Mouse (Mus musculus) B cell, adult 2 months (primary cell): ENCODE measurements around the gene Sf3b3.

Source experiments
- DNase-seq, 2 experiments: peaks; one replicate each; pipeline ENCODE4 v3.0.0; 2022

The Sf3b3 gene

DNA sequence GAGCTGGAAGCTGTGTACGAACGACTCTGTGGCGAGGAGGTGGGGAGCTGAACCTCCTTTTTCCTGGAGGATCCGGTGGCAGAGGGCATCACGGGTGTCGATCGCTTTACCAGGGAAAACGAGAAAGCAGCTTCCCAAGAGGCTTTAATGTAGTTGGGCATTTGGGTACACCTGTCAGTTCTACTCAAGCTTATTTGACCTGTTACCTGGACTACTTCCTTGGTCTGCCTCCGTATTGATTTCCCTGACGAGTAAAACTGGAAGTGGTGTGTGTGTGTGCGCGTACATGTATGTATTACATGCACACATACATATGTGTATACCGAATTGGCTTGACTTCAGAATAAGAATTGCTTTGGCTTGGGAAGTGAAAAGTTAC lies 573 bp upstream of the Sf3b3 start:
- no peak for DNase-seq

- DNase-seq = no peak
These were observed 674 bp downstream of the Sf3b3 start for GRCm38 (mm10) chr8:110845821-110846404.

GRCm38 (mm10) chr8:110844941-110845340 lies 1.6 kb downstream of the Sf3b3 start:
- no peak for DNase-seq

DNA sequence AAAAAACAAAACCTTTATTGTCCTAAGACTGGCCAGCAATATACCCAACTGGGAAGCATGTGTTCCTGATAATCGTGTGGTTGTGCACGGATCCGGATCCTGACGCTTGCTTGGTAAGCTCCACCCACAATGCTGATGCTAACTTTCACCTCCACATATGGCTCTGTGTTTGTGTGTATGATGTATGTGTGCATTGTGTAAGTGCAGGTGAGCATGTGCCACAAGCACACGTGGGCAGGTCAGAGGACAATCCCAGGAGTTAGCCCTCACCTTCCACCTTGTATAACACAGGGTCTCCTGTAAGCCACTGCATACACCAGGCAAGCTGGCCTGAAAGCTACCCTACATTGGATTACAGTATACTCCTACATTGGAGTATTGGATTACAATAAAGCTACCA lies 3.4 kb downstream of the Sf3b3 start:
- no peak for DNase-seq

GRCm38 (mm10) chr8:110842012-110842574 lies 4.5 kb downstream of the Sf3b3 start:
- no peak for DNase-seq

DNA sequence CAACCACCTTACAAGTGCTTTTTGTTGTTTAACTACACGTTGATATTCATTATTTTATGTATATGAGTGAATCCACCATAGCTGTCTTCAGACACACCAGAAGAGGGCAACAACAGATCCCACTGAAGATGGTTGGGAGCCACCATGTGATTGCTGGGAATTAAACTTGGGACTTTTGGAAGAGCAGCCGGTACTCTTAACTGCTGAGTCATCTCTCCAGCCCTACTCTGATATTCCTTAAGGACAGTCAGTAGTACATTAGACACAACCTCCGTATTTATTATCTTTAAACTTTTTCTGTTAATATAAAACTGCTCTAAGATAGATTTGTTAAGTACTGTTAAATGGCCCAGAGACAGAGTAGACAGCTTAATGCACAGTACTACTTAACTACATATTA lies 14.6 kb downstream of the Sf3b3 start:
- no peak for DNase-seq

DNA sequence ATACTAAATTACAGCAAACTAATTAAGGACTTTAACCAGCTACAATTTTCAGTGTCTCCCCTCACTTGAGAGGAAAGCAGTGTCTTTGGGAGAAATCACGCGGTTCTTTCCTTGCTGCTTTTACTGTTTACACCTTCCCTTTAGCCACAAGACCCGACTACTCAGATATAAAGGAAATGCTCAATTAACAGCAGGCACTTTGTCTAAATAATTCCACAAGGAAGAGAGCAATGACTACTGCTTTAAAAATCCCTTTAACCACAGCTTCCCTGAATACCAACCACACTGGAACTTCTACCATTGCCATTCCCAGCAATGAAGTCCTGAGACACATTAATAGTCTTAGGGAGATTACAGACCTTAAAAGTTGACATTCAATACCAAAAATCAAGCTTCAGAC lies 18.1 kb downstream of the Sf3b3 start:
- DNase-seq = no peak

GRCm38 (mm10) chr8:110824861-110825260 lies 21.7 kb downstream of the Sf3b3 start:
- no peak for DNase-seq

DNA sequence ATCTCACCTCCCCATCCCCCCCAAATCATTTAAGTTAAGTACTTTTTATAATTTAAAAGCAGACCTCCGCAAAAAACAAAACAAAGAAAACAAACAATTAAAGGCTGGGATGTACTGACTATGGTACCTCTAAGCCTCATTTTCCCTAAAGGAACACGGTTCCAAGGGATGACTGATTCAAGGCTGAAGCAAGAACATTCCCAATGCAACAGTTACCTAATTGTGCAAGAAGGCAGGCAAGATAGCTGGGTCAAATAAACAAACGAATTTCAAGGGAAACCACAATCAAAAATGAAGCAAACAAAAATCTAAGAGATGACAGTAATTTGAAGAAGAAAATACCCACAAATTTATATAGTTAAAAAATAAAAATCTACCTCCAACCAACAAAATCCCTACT lies 24.6 kb downstream of the Sf3b3 start:
- no peak for DNase-seq

GRCm38 (mm10) chr8:110820257-110820656 lies 26.3 kb downstream of the Sf3b3 start:
- no peak for DNase-seq

DNA sequence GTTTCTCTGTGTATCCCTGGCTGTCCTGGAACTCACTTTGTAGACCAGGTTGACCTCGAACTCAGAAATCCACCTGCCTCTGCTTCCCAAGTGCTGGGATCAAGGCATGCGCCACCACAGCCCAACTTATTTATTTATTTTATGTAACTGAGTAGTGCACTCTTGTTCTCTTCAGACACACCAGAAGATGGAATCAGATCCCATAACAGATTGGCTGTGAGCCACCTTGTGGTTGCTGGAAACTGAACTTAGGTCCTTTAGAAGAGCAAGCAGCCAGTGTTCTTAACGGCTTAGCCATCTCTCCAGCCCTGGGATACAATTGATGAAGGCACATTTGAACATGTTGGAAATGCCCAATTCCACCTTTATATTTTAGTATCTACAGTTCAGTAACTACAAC lies 28.0 kb downstream of the Sf3b3 start:
- DNase-seq = no peak

DNA sequence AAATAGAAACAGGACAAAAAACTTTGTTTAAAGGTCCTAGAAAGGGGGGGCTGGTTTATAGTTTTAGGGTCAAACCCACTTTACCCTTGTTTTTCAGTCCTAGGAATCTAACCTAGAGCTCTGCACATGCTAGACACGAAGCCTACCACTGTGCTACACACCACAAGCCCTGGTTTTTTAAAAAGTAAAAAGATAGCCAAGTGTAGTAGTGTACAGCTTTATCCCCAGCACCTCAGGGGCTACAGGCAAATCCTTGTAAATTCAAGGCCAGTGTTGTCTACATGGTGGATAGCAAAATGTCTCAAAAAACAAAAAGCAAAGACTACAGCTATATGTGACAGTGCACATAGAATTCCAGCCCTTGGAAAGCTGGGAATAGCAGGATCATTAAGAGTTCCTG lies 29.6 kb downstream of the Sf3b3 start:
- DNase-seq = no peak

GRCm38 (mm10) chr8:110815308-110815707 lies 31.3 kb downstream of the Sf3b3 start:
- DNase-seq = no peak

GRCm38 (mm10) chr8:110813081-110813812 lies 33.3 kb downstream of the Sf3b3 start:
- DNase-seq = no peak

DNA sequence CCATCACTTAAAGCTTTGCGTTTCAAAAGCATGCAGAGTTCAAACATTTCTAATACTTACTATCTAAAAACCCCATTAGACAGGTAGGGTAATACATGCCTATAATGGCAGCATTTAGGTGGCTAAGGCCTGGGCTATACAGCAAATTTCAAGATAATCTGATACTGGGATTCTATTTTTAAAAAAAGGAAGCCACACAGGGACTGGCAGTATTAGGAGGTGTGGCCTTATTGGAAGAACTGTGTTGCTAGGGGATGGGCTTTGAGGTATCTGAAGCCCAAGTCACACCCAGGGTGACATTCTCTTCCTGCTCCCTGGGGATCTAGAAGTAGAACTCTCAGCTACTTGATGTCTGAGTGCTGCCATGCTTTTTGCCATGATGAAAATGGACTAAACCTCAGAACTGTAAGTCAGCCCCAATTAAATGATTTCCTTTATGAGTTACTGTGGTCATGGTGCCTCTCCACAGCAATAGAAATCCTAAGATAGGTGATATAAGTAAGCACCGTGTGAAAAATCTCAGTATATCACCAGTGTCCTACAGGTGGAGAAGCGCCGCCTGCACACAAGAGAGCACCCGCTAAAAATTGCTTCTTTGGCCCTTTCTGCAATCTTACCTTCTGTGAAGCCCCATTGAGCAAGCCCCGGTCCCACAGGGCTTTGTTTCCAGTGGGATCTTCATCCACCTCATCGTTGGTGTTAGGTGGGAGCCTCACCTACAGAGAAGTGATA lies 34.1 kb downstream of the Sf3b3 start:
- no peak for DNase-seq

GRCm38 (mm10) chr8:110811793-110812192 lies 34.8 kb downstream of the Sf3b3 start:
- DNase-seq = no peak

DNA sequence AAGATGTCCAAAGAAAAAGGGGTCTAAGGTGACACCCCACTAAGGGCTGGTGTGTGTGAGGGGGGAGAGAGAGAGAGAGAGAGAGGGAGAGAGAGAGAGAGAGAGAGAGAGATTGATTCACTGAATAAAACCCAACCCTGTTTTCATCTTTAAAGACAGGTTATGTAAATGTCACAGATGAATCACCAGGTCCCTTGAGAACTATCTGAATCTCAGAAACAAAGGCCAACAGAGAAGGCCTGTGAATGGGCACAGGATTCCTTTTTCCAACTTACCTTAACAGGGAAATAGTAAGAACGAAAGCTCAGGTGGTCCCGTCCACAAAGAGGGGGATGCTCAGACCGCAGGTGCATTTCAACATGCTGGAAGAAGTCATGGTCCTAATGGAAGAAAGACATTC lies 35.5 kb downstream of the Sf3b3 start:
- DNase-seq = no peak

GRCm38 (mm10) chr8:110810481-110811065 lies 36.0 kb downstream of the Sf3b3 start:
- DNase-seq = no peak

- DNase-seq = no peak
These were observed 36.8 kb downstream of the Sf3b3 start for GRCm38 (mm10) chr8:110809831-110810230.

- no peak for DNase-seq
These were observed 37.8 kb downstream of the Sf3b3 start for GRCm38 (mm10) chr8:110808495-110809472.

- DNase-seq = no peak
These were observed 40.4 kb downstream of the Sf3b3 start for GRCm38 (mm10) chr8:110806146-110806545.

DNA sequence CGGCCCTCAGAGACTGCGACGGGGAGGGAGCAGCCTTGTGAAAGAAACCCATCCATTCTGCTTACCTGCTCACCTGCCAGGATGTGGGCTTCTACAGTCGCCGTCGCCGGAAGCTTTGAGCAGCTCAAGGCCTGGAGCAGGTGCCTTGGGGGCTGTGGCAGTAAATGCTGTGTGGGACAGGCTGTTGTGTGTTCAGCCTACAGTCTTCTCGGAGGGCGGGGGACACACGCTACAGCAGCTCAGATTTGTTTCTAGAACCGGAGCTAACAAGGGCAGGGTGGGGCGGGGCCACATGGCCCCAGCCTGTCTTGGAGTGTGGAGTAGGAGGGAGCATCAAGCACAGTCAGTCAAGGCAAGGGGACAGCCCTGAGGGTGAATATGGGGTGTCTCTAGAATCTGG lies 40.9 kb downstream of the Sf3b3 start, which contains the start of gene Il34:
Gene Il34 (minus strand): TSS at position 256 of the 400 bp plus-strand sequence.
- no peak for DNase-seq
